In the genomic region with DNA sequence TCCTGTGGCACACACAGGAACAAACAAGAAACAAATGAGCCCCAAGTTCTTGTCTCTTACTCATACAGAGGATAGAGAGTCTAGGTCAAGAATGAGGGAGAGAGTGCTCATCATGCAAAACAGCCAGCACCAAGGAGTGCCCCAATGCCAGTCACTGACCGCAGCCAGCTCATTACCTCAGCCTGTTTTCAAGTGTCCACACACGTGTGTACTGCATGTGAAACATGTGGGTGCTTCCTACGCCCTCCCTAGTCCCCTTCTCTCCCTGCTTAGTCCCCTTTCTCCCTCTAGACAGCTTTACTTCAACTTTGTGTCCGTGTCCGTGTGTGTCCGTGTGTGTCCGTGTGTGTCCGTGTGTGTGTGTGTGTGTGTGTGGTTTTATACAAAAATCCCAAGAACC, we compare ENCODE assay signal across 31 mouse cellular contexts. TPM values are rescaled to one million over a fixed set of nuclear protein-coding genes. Genes with fewer than 3 reads are reported as not detected.
"Had no signal": no experiment of that assay in that cellular context is flagged by ENCODE, and none has a peak within 500 bp of the region (broad histone marks: within the 10 kb centered on the region; RNA-seq: fewer than 3 reads in every experiment).

No protein-coding gene starts in this region.

- H3K4me2 ChIP-seq: heart, embryonic 11.5 days; heart, embryonic 13.5 days; heart, embryonic 15.5 days; hindbrain, embryonic 13.5 days; hindbrain, embryonic 15.5 days; kidney, embryonic 15.5 days; limb, embryonic 13.5 days; limb, embryonic 15.5 days had no signal

- H3K27me3 ChIP-seq: heart, embryonic 15.5 days; hindbrain, embryonic 13.5 days; hindbrain, embryonic 15.5 days; kidney, embryonic 15.5 days; limb, embryonic 13.5 days; limb, embryonic 15.5 days had no signal

- H3K27ac ChIP-seq: heart, adult 2 months; heart, embryonic 13.5 days; heart, embryonic 15.5 days; hindbrain, embryonic 13.5 days; hindbrain, embryonic 15.5 days; hindbrain, postnatal 0 days; kidney, embryonic 15.5 days; kidney, postnatal 0 days; limb, embryonic 13.5 days; limb, embryonic 15.5 days had no signal

- DNase-seq: gastrocnemius, postnatal 14 days; gastrocnemius, postnatal 36 days; heart, adult 11 months; heart, adult 2 months; heart, postnatal 14 days; heart, postnatal 36 days; kidney, adult 11 months; kidney, adult 2 months; kidney, adult 9 months; kidney, postnatal 14 days; kidney, postnatal 36 days; layer of hippocampus, adult 9-11 months; layer of hippocampus, postnatal 36 days; left cerebral cortex, postnatal 4 days had no signal

- ATAC-seq: hindbrain, postnatal 0 days; intestine, embryonic 16.5 days had no signal

- H3K36me3 ChIP-seq: heart, embryonic 13.5 days; heart, embryonic 15.5 days; hindbrain, embryonic 13.5 days; hindbrain, embryonic 15.5 days; kidney, embryonic 15.5 days; limb, embryonic 13.5 days; limb, embryonic 15.5 days had no signal

- H3K9ac ChIP-seq: heart, embryonic 13.5 days; heart, embryonic 15.5 days; hindbrain, embryonic 13.5 days; hindbrain, embryonic 15.5 days; kidney, embryonic 15.5 days; limb, embryonic 13.5 days; limb, embryonic 15.5 days had no signal

- H3K4me3 ChIP-seq: heart, adult 2 months; heart, embryonic 13.5 days; heart, embryonic 15.5 days; hindbrain, embryonic 13.5 days; hindbrain, embryonic 15.5 days; kidney, embryonic 15.5 days; limb, embryonic 13.5 days; limb, embryonic 15.5 days had no signal

- H3K4me1 ChIP-seq: heart, embryonic 13.5 days; heart, embryonic 15.5 days; hindbrain, embryonic 13.5 days; hindbrain, embryonic 15.5 days; kidney, embryonic 15.5 days; limb, embryonic 13.5 days; limb, embryonic 15.5 days had no signal

- H3K9me3 ChIP-seq: heart, embryonic 13.5 days; heart, embryonic 15.5 days; hindbrain, embryonic 13.5 days; hindbrain, embryonic 15.5 days; kidney, embryonic 15.5 days; limb, embryonic 13.5 days; limb, embryonic 15.5 days had no signal

RNA-seq across cellular contexts. Expression of a gene that starts 15.3 kb away (rescaled TPM):
- polyA plus RNA-seq: gonadal fat pad, adult 2 months; heart, adult 2 months; heart, embryonic 11.5 days; heart, embryonic 13.5 days; heart, embryonic 15.5 days; heart, postnatal 0 days; hindbrain, embryonic 11.5 days; hindbrain, embryonic 13.5 days; hindbrain, postnatal 0 days; intestine, embryonic 14.5 days; intestine, embryonic 16.5 days; kidney, postnatal 0 days; large intestine, adult 2 months; limb, embryonic 11.5 days; limb, embryonic 13.5 days; limb, embryonic 15.5 days had no signal

RNA-seq across cellular contexts. Expression of a gene that starts 26.7 kb away (rescaled TPM):
- polyA plus RNA-seq: heart, adult 2 months; heart, embryonic 11.5 days; heart, embryonic 13.5 days; heart, embryonic 15.5 days; heart, postnatal 0 days; hindbrain, embryonic 11.5 days; hindbrain, embryonic 13.5 days; hindbrain, embryonic 15.5 days; hindbrain, postnatal 0 days; intestine, embryonic 14.5 days; intestine, embryonic 16.5 days; kidney, embryonic 15.5 days; large intestine, adult 2 months; limb, embryonic 11.5 days; limb, embryonic 15.5 days had no signal

RNA-seq across cellular contexts. Expression of a gene that starts 26.7 kb away (rescaled TPM):
- polyA plus RNA-seq: heart, adult 2 months; heart, embryonic 11.5 days; heart, embryonic 13.5 days; heart, embryonic 15.5 days; heart, postnatal 0 days; hindbrain, embryonic 15.5 days; hindbrain, postnatal 0 days; intestine, embryonic 14.5 days; intestine, embryonic 16.5 days; large intestine, adult 2 months; limb, embryonic 11.5 days; limb, embryonic 15.5 days had no signal

RNA-seq across cellular contexts. Expression of a gene that starts 42.3 kb away (rescaled TPM):
- polyA plus RNA-seq: heart, adult 2 months; heart, embryonic 11.5 days; heart, embryonic 15.5 days; hindbrain, embryonic 11.5 days; intestine, embryonic 14.5 days; limb, embryonic 11.5 days had no signal

RNA-seq across cellular contexts. Expression of a gene that starts 44.9 kb away (rescaled TPM):
- polyA plus RNA-seq: heart, embryonic 11.5 days; heart, embryonic 13.5 days; heart, embryonic 15.5 days; heart, postnatal 0 days; intestine, embryonic 14.5 days; intestine, embryonic 16.5 days; kidney, embryonic 15.5 days; large intestine, adult 2 months; limb, embryonic 11.5 days had no signal
